Mouse (Mus musculus) liver, embryonic 14.5 days (tissue): ENCODE measurements at regions not wholly inside any gene's neighbourhood (a gene's known extent, or its start where the extent isn't known, plus 50 kb on each side); places are given as distances from the start of the nearest gene placed in this dataset.

Experiments used
- ATAC-seq: fragments of 200-750 bp; cut with Nextera tagmentation; 2 replicates; pipeline ENCODE4 v1.8.0; 2017; ENCODE audit warnings: moderate number of reproducible peaks, mild to moderate bottlenecking, moderate library complexity; ENCODE audit not compliant: insufficient read depth
- DNase-seq, 3 experiments: peaks; one replicate each; pipeline ENCODE4 v3.0.0-alpha.2; 2012 to 2013; ENCODE audit warnings: low read depth in 3 of 3, low spot score in 3 of 3
- H3K27ac ChIP-seq: fragments of 300-500 bp; sonication (generic); 2 replicates; pipeline ENCODE4 v1.5.1; 2014; ENCODE audit warnings: moderate library complexity, mild to moderate bottlenecking, control low read depth, inconsistent platforms
- H3K27me3 ChIP-seq: fragments of 300-500 bp; sonication (generic); 2 replicates; pipeline ENCODE4 v1.6.1; 2014; ENCODE audit warnings: mild to moderate bottlenecking, low read length, moderate library complexity; ENCODE audit not compliant: control insufficient read depth, insufficient read depth
- H3K36me3 ChIP-seq: fragments of 300-500 bp; sonication (generic); replicated peaks from 2 replicates; pipeline ENCODE4 v1.6.1; 2014; ENCODE audit warnings: low read depth; ENCODE audit not compliant: control insufficient read depth, insufficient read depth
- H3K4me1 ChIP-seq, 2 experiments: fragments of 200-500 bp in 1 of 2; fragments of 300-500 bp in 1 of 2; sonication (generic) in 1 of 2; replicated peaks; 2 replicates each; pipeline ENCODE4 v1.6.1; 2012 to 2014; ENCODE audit warnings: antibody characterized with exemption in 1 of 2, inconsistent platforms in 1 of 2, low read length in 1 of 2; ENCODE audit not compliant: control insufficient read depth in 2 of 2, insufficient read depth in 2 of 2
- H3K4me2 ChIP-seq: fragments of 300-500 bp; sonication (generic); 2 replicates; pipeline ENCODE4 v1.6.1; 2014; ENCODE audit warnings: low read depth, mild to moderate bottlenecking, control low read depth, moderate library complexity
- H3K4me3 ChIP-seq, 2 experiments: fragments of 200-500 bp in 1 of 2; fragments of 300-500 bp in 1 of 2; sonication (generic) in 1 of 2; 2 replicates each; pipeline ENCODE4 v1.5.1; 2012 to 2014; ENCODE audit warnings: low read depth in 2 of 2, low read length in 2 of 2, mild to moderate bottlenecking in 2 of 2, control low read depth in 1 of 2, inconsistent platforms in 1 of 2, moderate library complexity in 1 of 2; ENCODE audit not compliant: insufficient read depth in 1 of 2
- H3K9ac ChIP-seq: fragments of 300-500 bp; sonication (generic); replicated peaks from 2 replicates; pipeline ENCODE4 v1.6.1; 2014; ENCODE audit warnings: mild to moderate bottlenecking, control low read depth, moderate library complexity
- H3K9me3 ChIP-seq: fragments of 300-500 bp; sonication (generic); 2 replicates; pipeline ENCODE4 v1.6.1; 2016; ENCODE audit warnings: low read length, mixed read lengths; ENCODE audit not compliant: control insufficient read depth
- CTCF ChIP-seq: IDR thresholded peaks from 2 replicates; pipeline ENCODE4 v1.5.1; 2016; ENCODE audit warnings: antibody characterized with exemption, low read depth, control low read depth
- EP300 ChIP-seq: IDR thresholded peaks from 2 replicates; pipeline ENCODE4 v1.6.1; 2016; ENCODE audit warnings: antibody characterized with exemption, low read depth
- WGBS: fragments of 180-500 bp; shearing (Covaris S2); extraction: QIAGEN DNeasy Blood & Tissue Kit; methylation state at CpG from one replicate; pipeline ENCODE4 v1.1.7; 2014; ENCODE audit not compliant: insufficient replicate concordance; 5-methylcytosine and 5-hydroxymethylcytosine counted together

GRCm38 (mm10) chr3:149488147-149488546 lies 497.8 kb upstream of the Adgrl2 start:
- 70% methylated on average over 4 of the region's 4 CpGs for WGBS

DNA sequence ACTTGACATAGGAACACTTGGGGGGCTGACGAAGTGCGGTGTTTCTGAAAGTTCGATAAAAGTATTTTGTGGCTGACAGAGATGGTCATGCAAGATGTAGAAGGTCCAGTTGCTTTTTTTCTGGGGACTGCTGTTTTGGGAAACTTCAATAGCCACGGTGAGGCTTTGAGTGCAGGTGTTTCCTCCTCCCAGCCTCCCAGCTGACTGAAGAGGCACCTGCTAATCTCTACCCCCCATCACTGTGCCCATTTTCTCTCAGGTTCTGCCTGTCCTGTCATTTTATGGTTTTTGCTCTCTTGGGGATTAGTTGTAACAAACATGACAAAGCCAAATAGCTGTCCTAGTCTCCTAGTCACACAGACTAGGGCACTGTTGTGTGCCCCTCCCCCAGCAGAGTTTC lies 495.1 kb upstream of the Adgrl2 start:
- Histone ChIP-seq H3K4me1 (no peaks in the 10 kb centered on the region), H3K4me3 (no peak overlapping the region), H3K36me3 (no peaks in the 10 kb centered on the region), H3K27ac (no peak overlapping the region), H3K27me3 (no peaks in the 10 kb centered on the region), H3K9ac (no peak overlapping the region), H3K9me3 (no peaks in the 10 kb centered on the region), H3K4me2 (no peak overlapping the region)
- no peak for DNase-seq
- TF ChIP-seq EP300 (no peak), CTCF (no peak)
- no peak for ATAC-seq
- 50% methylated on average over 4 of the region's 4 CpGs for WGBS

More at GRCm38 (mm10) chr3:149488147-149488546, 497.8 kb upstream of the Adgrl2 start:
- no peaks in the 10 kb centered on the region for H3K27me3 ChIP-seq
- ATAC-seq: no peak
- H3K9ac ChIP-seq: no peak overlapping the region
- no peaks in the 10 kb centered on the region for H3K4me1 ChIP-seq
- no peaks in the 10 kb centered on the region for H3K9me3 ChIP-seq
- no peak overlapping the region for H3K27ac ChIP-seq
- no peak overlapping the region for H3K4me3 ChIP-seq
- TF ChIP-seq CTCF: no peak
- no peak for TF ChIP-seq EP300
- no peaks in the 10 kb centered on the region for H3K36me3 ChIP-seq
- no peak for DNase-seq
- H3K4me2 ChIP-seq: no peak overlapping the region

- no peaks in the 10 kb centered on the region for H3K27me3 ChIP-seq
- no peak overlapping the region for H3K4me3 ChIP-seq
- no peaks in the 10 kb centered on the region for H3K4me1 ChIP-seq
- H3K4me2 ChIP-seq: no peak overlapping the region
- WGBS: 45% methylated on average over 2 of the region's 2 CpGs
- DNase-seq (no peak), ATAC-seq (no peak)
- TF ChIP-seq CTCF (no peak), EP300 (no peak)
- H3K27ac ChIP-seq: no peak overlapping the region
- no peaks in the 10 kb centered on the region for H3K9me3 ChIP-seq
- no peaks in the 10 kb centered on the region for H3K36me3 ChIP-seq
- H3K9ac ChIP-seq: no peak overlapping the region
Observed at GRCm38 (mm10) chr3:149484319-149484718, 494.0 kb upstream of the Adgrl2 start.

- 43% methylated on average over 2 of the region's 2 CpGs for WGBS
- Histone ChIP-seq H3K36me3 (no peaks in the 10 kb centered on the region), H3K9me3 (no peaks in the 10 kb centered on the region), H3K4me2 (no peak overlapping the region), H3K4me3 (no peak overlapping the region), H3K27ac (no peak overlapping the region), H3K27me3 (no peaks in the 10 kb centered on the region), H3K4me1 (no peaks in the 10 kb centered on the region), H3K9ac (no peak overlapping the region)
- TF ChIP-seq EP300 (no peak), CTCF (no peak)
- no peak for ATAC-seq
- no peak for DNase-seq
Observed at GRCm38 (mm10) chr3:149476151-149476550, 485.8 kb upstream of the Adgrl2 start.

- H3K27me3 ChIP-seq: no peaks in the 10 kb centered on the region
- H3K4me1 ChIP-seq: no peaks in the 10 kb centered on the region
- DNase-seq: no peak
- H3K4me2 ChIP-seq: no peak overlapping the region
- WGBS: 63% methylated on average over 5 of the region's 5 CpGs
- no peak overlapping the region for H3K9ac ChIP-seq
- H3K9me3 ChIP-seq: no peaks in the 10 kb centered on the region
- TF ChIP-seq EP300: no peak
- TF ChIP-seq CTCF: no peak
- ATAC-seq: no peak
- H3K36me3 ChIP-seq: no peaks in the 10 kb centered on the region
- no peak overlapping the region for H3K4me3 ChIP-seq
- no peak overlapping the region for H3K27ac ChIP-seq
Observed at GRCm38 (mm10) chr3:149466973-149467372, 476.6 kb upstream of the Adgrl2 start.

GRCm38 (mm10) chr3:149464603-149465002 lies 474.2 kb upstream of the Adgrl2 start:
- Histone ChIP-seq H3K4me3 (no peak overlapping the region), H3K9me3 (no peaks in the 10 kb centered on the region), H3K36me3 (no peaks in the 10 kb centered on the region), H3K27ac (no peak overlapping the region), H3K4me2 (no peak overlapping the region), H3K27me3 (no peaks in the 10 kb centered on the region), H3K9ac (no peak overlapping the region), H3K4me1 (no peaks in the 10 kb centered on the region)
- ATAC-seq (no peak), DNase-seq (no peak)
- WGBS: 68% methylated on average over 5 of the region's 5 CpGs
- no peak for TF ChIP-seq CTCF
- no peak for TF ChIP-seq EP300
